Mouse (Mus musculus): ENCODE results near the gene Lmbrd1. TPM values are rescaled to one million over a fixed set of nuclear protein-coding genes. Genes with fewer than 3 reads are reported as not detected.
"Not testable (repeated sequence)": the region's sequence is repeated elsewhere in the genome, so short reads cannot be mapped to it uniquely, and the experiment has no call there.

Gene Lmbrd1
- total RNA-seq, 2 experiments from 2014 or later = 27.4 to 29.0 TPM

DNA sequence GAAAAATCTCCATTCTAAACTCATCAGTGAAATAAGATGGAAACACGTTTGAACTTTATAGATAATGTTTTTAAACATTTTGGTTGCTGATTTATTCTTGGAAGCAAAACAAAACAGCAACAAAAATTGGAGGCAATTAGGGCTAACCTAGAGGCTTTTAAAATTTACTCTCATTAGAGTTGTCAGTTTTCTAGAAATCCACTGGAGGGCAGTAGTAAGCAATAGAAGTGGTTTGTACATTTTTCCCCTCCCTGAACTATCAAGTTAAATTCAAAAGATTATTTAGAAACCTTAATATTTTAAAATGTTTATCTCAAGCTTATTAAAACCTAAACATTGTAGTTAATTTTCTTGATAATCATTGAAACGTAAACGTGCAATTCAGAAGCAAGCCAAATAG is 41.2 kb downstream of the Lmbrd1 start:
- no peak for DNase-seq
- intact Hi-C loops (cut with DNase I) = no loop called here

DNA sequence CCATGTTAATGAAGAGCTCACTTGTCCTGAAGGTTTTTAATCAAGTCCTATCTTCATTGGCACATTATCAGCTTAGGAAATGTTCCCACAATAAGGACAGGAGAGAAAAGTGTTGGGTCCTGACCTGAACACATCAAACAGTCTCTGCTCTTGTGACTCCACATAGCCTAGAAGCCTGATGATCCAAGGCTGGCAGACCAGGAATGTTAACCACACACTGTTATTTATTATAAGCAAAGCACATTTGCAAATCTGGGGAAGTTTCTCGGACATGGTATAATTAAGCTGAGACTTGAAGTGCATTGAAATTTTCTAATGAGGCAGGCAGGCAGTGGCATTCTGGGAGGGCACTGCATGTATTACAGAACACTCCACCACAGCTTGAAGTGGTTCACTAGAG is 41.8 kb downstream of the Lmbrd1 start:
- intact Hi-C loops (cut with DNase I) = no loop called here
- no peak for DNase-seq

DNA sequence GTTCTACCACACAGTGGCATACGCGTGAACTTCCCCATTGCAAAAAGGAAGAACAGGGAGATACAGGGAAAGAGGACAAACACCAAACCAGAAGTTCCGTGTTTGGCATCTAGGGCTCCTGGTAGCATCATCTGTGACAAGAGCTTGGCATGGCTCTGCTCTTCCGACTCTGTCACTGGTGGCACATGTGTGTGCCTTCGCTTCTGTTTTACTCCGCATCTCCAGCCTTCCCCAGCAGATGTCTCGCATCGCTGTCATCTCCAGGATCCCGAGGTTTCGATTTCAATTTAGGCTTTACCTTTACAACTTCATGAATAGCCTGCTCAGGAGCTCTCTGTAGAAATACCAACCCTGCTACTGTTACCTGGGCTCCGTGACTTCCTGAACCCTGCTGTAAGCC is 51.4 kb downstream of the Lmbrd1 start:
- DNase-seq = no peak
- intact Hi-C loops (cut with DNase I) = loop anchor here (10.0 kb wide), 1 partner anchor 355 kb away; no protein-coding TSS in a partner anchor

DNA sequence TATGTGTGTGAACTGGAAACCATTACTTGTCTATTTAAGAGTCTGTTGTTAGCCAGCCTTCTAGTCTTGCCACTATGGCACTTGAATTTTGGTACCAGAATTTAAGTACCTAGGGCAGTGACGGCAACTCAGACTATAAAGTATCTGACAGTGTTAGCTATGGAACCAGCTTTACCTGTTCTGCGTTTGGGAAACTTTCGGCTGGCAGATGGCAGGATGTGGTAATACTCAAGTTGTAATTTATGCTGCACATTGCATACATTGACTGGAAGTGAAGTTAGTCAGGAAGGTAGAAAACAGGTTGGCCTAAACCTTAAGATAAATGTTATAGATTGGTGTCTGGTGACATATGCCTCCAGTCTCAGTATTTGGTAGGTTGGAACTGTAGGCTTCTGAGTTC is 53.9 kb downstream of the Lmbrd1 start:
- no peak for DNase-seq
- intact Hi-C loops (cut with DNase I) = loop anchor here (10.0 kb wide), 1 partner anchor 357 kb away; no protein-coding TSS in a partner anchor

DNA sequence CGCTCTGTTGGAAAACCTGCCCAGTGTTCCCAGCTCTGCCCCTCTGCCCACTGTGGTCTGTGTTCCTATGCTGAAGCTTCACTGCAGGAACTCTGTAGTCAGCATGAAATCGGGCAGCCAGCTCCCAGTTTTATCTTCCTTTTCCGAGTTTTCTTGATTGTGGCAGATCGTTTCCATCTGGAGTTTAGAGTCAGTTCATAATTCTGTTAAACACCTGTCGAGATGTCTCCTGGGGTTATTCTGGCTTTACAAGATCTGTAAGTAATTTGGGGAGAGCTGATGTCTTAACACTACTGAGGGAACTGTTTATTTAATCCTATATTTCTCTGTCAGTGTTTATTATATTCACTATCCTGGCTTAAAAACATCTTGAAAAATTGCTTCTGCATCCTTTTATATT is 56.4 kb downstream of the Lmbrd1 start:
- intact Hi-C loops (cut with DNase I) = loop anchor here (10.0 kb wide), 1 partner anchor 360 kb away; no protein-coding TSS in a partner anchor

DNA sequence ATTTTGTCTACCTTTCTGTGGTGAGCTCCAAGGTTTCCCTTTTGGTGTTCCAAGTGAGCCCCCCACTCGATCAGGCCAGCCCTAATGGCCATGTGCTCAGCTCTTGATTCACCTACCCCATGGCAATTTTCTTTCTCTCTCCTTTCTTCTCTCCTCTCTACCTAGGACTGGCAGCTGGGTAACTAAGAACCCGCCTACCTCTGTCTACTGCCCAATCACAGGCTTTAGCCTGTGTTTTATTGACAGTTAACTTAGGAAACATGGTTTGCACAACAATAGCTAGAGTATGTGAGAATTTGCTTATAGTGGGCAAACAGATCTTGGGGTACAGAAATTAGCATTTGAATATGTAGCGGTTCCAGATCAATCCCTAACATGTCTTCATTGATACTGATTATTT is 62.5 kb downstream of the Lmbrd1 start:
- intact Hi-C loops (cut with DNase I) = no loop called here
- no peak for DNase-seq

More for the DNA sequence above, 56.4 kb downstream of the Lmbrd1 start:
- no peak for DNase-seq

DNA sequence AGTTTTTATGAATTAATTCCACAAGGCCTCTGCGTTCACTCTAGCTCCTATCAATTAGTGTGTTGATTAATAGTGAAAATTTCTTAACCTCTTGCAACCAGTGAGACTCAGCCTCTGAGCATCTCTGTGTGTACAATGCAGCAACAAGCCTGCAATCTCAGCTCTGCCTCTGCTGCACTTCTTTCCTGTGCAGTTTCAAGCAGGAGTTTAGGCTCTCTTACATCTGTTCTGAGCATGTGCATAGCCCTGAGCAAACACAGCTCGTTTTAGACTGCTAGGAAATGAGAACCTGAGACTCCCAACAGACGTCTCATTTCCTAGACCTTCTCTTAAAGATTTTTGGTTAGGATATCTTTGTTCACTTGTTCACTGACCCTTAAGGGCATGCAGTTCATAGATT is 63.1 kb downstream of the Lmbrd1 start:
- intact Hi-C loops (cut with DNase I) = no loop called here
- DNase-seq = no peak

DNA sequence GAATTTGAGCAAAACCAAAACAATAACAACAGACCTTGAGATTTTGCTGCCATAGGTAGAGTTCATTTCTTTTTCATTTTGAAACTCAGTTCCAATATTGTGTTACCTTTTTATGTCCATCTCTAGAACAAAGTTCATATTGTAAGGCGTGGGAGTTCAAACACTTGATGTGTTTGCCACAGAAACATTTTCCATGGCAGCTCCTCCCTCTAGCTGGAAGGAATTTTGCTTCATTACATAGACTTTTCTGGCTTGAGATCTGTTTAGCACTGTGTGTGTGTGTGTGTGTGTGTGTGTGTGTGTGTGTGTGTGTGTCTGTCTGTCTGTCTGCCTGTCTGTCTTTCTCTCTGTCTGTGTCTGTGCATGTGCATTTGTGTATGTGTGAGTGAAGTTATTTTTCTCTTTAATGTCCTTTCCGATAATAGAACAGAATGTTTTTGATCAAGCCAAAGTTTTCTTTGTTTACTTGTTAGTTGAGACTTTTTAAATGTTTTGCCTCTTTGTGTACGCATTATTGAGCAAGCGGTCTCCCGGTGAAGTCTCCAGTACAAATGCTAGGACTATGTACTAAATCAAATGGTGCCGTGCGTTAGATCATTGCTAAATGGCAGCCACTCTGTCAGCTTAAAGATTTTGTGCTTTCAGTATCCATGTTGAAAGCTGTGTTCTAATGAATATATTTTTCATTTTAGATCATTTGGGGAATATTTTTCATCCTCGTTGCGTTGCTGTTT is 64.9 kb downstream of the Lmbrd1 start:
- intact Hi-C loops (cut with DNase I) = no loop called here
- no peak for DNase-seq

DNA sequence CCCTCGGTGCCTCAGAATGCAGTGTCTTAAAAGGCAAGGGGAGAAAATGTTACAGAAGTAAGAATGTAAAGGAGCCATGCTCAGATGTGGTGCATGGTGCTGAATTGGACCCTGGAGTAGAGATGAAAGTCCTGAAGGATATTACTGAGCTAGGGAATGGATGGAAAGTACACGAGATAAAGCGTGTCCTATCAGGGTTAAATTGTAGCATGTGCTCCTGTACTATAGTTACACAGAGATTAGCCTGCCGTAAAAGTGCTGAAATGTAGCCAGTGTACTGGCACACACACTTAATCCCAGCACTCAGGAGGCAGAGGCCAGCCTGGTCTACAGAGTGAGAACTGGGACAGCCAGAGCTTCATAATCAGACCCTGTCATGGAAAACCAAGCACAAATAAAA is 74.3 kb downstream of the Lmbrd1 start:
- no peak for DNase-seq
- intact Hi-C loops (cut with DNase I) = no loop called here

DNA sequence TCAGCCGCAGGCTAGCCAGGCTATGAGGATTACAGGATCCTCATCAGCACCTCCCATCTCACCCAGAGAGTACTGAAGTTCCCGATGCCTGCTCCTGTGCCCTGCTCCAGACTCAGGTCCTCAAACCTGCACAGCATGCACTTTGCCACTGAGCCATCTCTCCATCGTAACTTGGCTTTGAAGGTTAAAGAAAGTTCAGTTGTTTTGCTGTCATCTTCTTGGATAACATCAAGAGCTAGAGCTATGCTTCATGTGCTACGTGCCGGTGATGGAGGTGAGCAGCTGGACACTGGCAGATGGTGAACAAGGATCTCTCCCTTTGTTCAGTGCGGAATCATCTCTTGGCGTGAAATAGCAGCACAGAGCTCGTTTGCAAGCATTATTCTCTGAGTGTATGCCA is 80.1 kb downstream of the Lmbrd1 start:
- intact Hi-C loops (cut with DNase I) = no loop called here
- DNase-seq = no peak

DNA sequence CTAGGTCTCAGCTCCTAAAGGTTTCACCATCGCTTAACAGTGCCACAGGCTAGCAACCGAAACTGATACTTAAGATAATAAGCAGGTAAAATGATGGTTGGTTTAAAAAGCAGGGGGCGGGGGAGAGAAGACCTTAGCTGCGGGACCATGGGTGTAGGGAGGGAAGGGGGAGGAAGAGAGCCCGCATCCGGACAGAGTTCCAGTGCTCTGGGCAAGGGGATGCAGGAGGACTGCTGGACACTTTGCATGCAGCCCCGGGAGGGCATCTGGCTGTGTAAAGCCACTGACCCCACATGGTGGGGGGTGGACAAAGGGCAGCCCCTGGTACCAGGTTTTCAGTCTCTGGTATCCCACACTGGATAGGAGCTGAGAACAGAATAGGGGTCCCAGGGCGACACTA is 88.0 kb downstream of the Lmbrd1 start:
- intact Hi-C loops (cut with DNase I) = no loop called here
- DNase-seq = no peak

DNA sequence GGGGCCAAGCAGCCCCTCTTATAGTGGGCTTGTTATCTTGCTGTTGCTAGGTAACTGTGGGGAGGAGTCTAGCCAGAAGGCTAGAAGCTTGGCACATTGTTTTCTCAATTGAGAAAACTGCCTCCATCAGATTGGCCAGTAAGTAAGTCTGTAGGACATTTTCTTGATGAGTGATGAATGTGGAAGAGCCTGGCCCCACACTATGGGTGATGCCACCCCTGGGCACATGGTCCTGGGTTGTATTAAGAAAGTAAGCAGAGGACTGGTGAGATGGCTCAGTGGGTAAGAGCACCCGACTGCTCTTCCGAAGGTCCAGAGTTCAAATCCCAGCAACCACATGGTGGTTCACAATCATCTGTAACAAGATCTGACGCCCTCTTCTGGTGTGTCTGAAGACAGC is 88.8 kb downstream of the Lmbrd1 start:
- intact Hi-C loops (cut with DNase I); DNase-seq: not testable (repeated sequence)

DNA sequence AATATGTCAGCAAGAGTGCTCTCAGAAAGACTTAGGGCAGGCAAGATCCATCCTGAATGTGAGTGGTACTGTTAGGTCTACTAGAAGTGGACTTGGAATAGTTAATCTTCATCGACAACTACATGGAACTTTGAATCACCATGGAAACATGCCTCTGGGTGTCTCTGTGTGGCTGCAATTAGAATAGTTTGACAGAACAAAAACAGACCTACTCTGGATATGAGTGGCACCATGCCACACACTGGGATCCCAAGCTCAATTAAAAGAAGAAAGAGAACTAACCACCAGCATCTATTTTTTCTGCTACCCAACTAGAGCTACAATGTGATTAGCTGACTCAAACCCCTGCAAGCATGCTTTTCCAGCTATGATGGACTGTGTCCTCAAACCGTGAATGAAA is 95.2 kb downstream of the Lmbrd1 start:
- intact Hi-C loops (cut with DNase I) = no loop called here
- DNase-seq = no peak

DNA sequence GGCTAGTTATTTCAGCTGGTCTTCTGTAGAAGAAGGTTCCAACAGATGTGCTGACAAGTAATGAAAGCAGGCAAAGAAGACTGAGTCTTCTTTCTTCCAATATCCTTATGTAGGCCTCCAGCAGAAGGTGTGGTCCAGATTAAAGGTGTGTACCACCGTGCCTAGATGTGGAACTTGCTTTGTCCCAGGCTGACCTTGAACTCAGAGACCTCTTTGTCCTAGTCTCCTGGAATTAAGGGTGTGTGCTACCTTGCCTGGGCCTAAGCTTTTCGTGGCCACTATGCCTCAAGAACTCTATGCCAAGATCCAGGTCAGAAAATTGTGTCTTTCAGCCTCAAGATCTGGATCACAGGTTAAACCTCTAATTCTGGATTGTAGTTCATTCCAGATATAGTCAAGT is 98.1 kb downstream of the Lmbrd1 start:
- DNase-seq = no peak
- intact Hi-C loops (cut with DNase I) = no loop called here

DNA sequence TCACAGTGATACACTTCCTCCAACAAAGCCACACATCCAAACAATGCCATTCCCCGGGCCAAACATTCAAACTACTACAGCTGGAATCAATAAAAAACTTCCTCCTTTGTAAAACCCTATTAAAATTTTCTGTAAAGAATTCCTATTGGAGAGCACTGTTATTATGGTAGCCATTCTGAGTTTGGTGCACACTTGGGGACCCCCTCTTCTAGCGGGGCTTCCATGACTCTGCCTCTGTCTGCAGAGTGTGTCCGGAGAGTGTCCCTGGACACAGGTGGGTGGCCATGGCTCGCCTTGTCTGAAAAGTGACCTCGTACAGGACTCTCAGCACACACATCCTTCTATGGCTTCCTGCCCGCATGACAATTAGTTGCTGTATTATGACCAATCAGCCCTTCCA is 114.7 kb downstream of the Lmbrd1 start:
- intact Hi-C loops (cut with DNase I) = no loop called here
- no peak for DNase-seq

DNA sequence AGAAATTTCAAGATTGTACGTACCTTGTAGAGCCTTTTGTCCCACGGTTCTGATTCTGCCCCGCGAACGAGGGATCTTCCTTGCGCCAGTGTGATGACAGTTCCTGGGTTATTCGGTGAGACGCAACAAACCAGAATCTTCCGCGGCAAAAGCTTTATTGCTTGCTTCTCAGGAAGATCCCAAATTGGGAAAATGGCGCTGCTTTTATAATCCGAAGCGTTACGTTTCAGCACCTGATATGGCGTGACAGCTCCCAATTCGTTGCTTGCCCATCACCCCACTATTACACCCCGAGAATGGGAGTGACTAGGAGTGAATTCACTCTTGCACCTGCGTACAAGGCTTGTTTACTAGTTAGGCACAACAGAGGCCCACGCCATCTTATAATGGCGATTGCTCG is 129.5 kb downstream of the Lmbrd1 start:
- intact Hi-C loops (cut with DNase I); DNase-seq: not testable (repeated sequence)

Other genes with a start within 250 kb of the Lmbrd1 start
- gene Col19a1, start 91.2 kb upstream of the Lmbrd1 start, total RNA-seq (2021) = 1 to 10 TPM; 1.4 to 1.9 TPM